ENCODE assay signal across 8 mouse cellular contexts in genomic region chr11:109622518-109623037, GRCm38 (mm10). TPM values are rescaled to one million over a fixed set of nuclear protein-coding genes. Genes with fewer than 3 reads are reported as not detected.
DNase-seq lines count a peak whose midpoint lies in the region; ATAC-seq lines count a peak whose summit lies in the region.

No protein-coding gene starts in this region.

- H3K27me3 ChIP-seq in heart, embryonic 13.5 days (replicated peaks), result no peaks in the 10 kb centered on the region
- H3K27me3 ChIP-seq in kidney, embryonic 16.5 days (ENCODE audit: insufficient read depth, low read length), result no peaks in the 10 kb centered on the region

- 2% methylated on average over 15 of the region's 15 CpGs for WGBS in heart, embryonic 13.5 days
- 4% methylated on average over 15 of the region's 15 CpGs for WGBS in kidney, embryonic 16.5 days

- H3K4me2 ChIP-seq in heart, embryonic 13.5 days, result peak overlapping the region; percentile 61
- peak overlapping the region; percentile 53 for H3K4me2 ChIP-seq in kidney, embryonic 16.5 days (replicated peaks; ENCODE audit: low read depth, low read length)

- H3K36me3 ChIP-seq in heart, embryonic 13.5 days, result no peaks in the 10 kb centered on the region
- H3K36me3 ChIP-seq in kidney, embryonic 16.5 days (ENCODE audit: insufficient read depth, low read length), result no peaks in the 10 kb centered on the region

- H3K27ac ChIP-seq in heart, embryonic 13.5 days (replicated peaks), result peak overlapping the region; percentile 88
- H3K27ac ChIP-seq in kidney, embryonic 16.5 days (ENCODE audit: low read length), result 0 out of 2 replicates have a peak overlapping the region, but pooled peaks have one; percentile 9

- DNase-seq in CD4-positive, CD25-positive, alpha-beta regulatory T cell, adult 2 months (ENCODE audit: low read depth, low spot score), result peak; percentile 12
- peak; percentile 33 for DNase-seq in ZHBTc4 (ENCODE audit: low read depth, low spot score)
- no peak for DNase-seq in left cerebral cortex, adult 8-10 months (ENCODE audit: low spot score in 2 of 2)

- peak overlapping the region; percentile 51; the same call in 1 of the 2 replicates for H3K9ac ChIP-seq in heart, embryonic 13.5 days
- peak overlapping the region; percentile 37 for H3K9ac ChIP-seq in kidney, embryonic 16.5 days (replicated peaks; ENCODE audit: low read length)

- ATAC-seq in CD4-positive, CD25-positive, alpha-beta regulatory T cell, adult 4 months, result no peak
- ATAC-seq in heart, embryonic 13.5 days (ENCODE audit: extremely low read depth, insufficient number of reproducible peaks, low FRiP score, low TSS enrichment), result peak; percentile 37; the same call in 1 of the 2 replicates
- ATAC-seq in kidney, embryonic 16.5 days (ENCODE audit: low FRiP score, low TSS enrichment), result peak; percentile 61; the same call in 1 of the 2 replicates
- ATAC-seq in megakaryocyte progenitor cell, adult 5-6 weeks (replicated peaks; ENCODE audit: poor library complexity), result peak; percentile 60
- no peak for ATAC-seq in cerebellum, adult (ENCODE audit: insufficient number of reproducible peaks, low FRiP score, low TSS enrichment)

- peaks cover 35% of the 10 kb centered on the region for H3K4me1 ChIP-seq in heart, embryonic 13.5 days
- H3K4me1 ChIP-seq in kidney, embryonic 16.5 days (ENCODE audit: insufficient read depth, low read length), result peaks cover 15% of the 10 kb centered on the region

- H3K9me3 ChIP-seq in heart, embryonic 13.5 days, result no peaks in the 10 kb centered on the region
- H3K9me3 ChIP-seq in kidney, embryonic 16.5 days (ENCODE audit: low read length), result no peaks in the 10 kb centered on the region

- H3K4me3 ChIP-seq in heart, embryonic 13.5 days, result peak overlapping the region; percentile 27
- H3K4me3 ChIP-seq in kidney, embryonic 16.5 days (ENCODE audit: low read length), result peak overlapping the region; percentile 25

RNA-seq across cellular contexts. Expression of gene Wipi1, which starts 10.8 kb away (rescaled TPM):
- not detected for polyA plus RNA-seq in CD4-positive, CD25-positive, alpha-beta regulatory T cell, adult 4 months (2017; shearing (Covaris generic))
- 44.7 and 48.0 TPM in 2 replicates for polyA plus RNA-seq in heart, embryonic 13.5 days (2015; fragmentation: Nextera tagmentation; extraction: Ambion mirVana)
- 35.8 and 36.4 TPM in 2 replicates for polyA plus RNA-seq in kidney, embryonic 16.5 days (2015; fragmentation: Nextera tagmentation; extraction: Ambion mirVana)
- total RNA-seq in megakaryocyte progenitor cell, adult 5-6 weeks (2015), result 7.4 and 8.8 TPM in 2 replicates
- total RNA-seq in megakaryocyte progenitor cell, adult 5-6 weeks (2017), result 6.4 and 6.9 TPM in 2 replicates
- total RNA-seq in left cerebral cortex, adult 8-10 months (2022), result 10 to 100 TPM; 20.7 to 22.9 (median 22.0) TPM

RNA-seq across cellular contexts. Expression of gene Prkar1a, which starts 26.6 kb away (rescaled TPM):
- 100 to 1,000 TPM; 416 to 490 TPM for polyA plus RNA-seq in CD4-positive, CD25-positive, alpha-beta regulatory T cell, adult 4 months (2017; shearing (Covaris generic))
- 375 and 413 TPM in 2 replicates for polyA plus RNA-seq in heart, embryonic 13.5 days (2015; fragmentation: Nextera tagmentation; extraction: Ambion mirVana)
- 375 and 395 TPM in 2 replicates for polyA plus RNA-seq in kidney, embryonic 16.5 days (2015; fragmentation: Nextera tagmentation; extraction: Ambion mirVana)
- total RNA-seq in megakaryocyte progenitor cell, adult 5-6 weeks (2015), result 94.1 and 104 TPM in 2 replicates
- total RNA-seq in megakaryocyte progenitor cell, adult 5-6 weeks (2017), result 59.8 and 77.3 TPM in 2 replicates
- 100 to 1,000 TPM; 569 to 599 (median 583) TPM for total RNA-seq in left cerebral cortex, adult 8-10 months (2022)

Comparison
In these comparisons a context has a peak if more than half of its experiments do, and no peak if none do; other contexts are left out.
1. DNase-seq: peak in CD4-positive, CD25-positive, alpha-beta regulatory T cell, adult 2 months (single experiment) and ZHBTc4 (single experiment); none in left cerebral cortex, adult 8-10 months (0 of 2).
2. ATAC-seq: peak in heart, embryonic 13.5 days (single experiment), kidney, embryonic 16.5 days (single experiment) and megakaryocyte progenitor cell, adult 5-6 weeks (single experiment); none in CD4-positive, CD25-positive, alpha-beta regulatory T cell, adult 4 months (single experiment) and cerebellum, adult (single experiment).
3. RNA of gene Wipi1, which starts 10.8 kb away (polyA plus RNA-seq): 44.7 to 48.0 TPM in heart, embryonic 13.5 days and 35.8 to 36.4 TPM in kidney, embryonic 16.5 days; not detected in CD4-positive, CD25-positive, alpha-beta regulatory T cell, adult 4 months; every median in the first group is over 10 times any median in the second.